Mouse (Mus musculus): ENCODE measurements at regions not wholly inside any gene's neighbourhood (a gene's known extent, or its start where the extent isn't known, plus 50 kb on each side); places are given as distances from the start of the nearest gene placed in this dataset.
"Not testable (repeated sequence)": the region's sequence is repeated elsewhere in the genome, so short reads cannot be mapped to it uniquely, and the experiment has no call there.

- not testable (repeated sequence) for DNase-seq (ENCODE audit: low read depth, low spot score)
These were observed 77.9 kb downstream of the Tcp10c start for GRCm38 (mm10) chr17:13432256-13432655.

- not testable (repeated sequence) for DNase-seq (ENCODE audit: low read depth, low spot score)
These were observed 79.8 kb downstream of the Tcp10c start for GRCm38 (mm10) chr17:13434146-13434545.

DNA sequence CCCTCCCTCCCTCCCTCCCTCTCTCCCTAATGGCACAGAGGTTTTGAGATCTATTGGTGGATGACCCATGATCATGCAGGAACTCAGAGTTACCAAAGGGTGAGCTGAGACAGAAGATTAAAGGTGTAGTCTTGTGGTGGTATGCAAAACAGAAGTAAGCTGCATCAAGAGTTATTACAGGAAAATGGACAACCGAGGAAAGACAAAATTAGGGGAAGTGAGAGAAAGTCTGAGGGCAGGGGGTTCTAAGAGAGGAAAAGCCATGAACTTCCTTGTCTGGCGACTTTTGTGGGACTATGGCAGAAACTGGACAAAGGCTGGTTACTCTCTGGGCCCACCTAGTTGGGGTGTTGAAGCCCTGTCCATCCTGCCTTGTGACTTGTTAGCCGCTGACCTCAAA, 84.4 kb downstream of the Tcp10c start:
- not testable (repeated sequence) for DNase-seq (ENCODE audit: low read depth, low spot score)

GRCm38 (mm10) chr17:13440708-13441530, 86.5 kb downstream of the Tcp10c start:
- DNase-seq (ENCODE audit: low read depth, low spot score): not testable (repeated sequence)

DNA sequence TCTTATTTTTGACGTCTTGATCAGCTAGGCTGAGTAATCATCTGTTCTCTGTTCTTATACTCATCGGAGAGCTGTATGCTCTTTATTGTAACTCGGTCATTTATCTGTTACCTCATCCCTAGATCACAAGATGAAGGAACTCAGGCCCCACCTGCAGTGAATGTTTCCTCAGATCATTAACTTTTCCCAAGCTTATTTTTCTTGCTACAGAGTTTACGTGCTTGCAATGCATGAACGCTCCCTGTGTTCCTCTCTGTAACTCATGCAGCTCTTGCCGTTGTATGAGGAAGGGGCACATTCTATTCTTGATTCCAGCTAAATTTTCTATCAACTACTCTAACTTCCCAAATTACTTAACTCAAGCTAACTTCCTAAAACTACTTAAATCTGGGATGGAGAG, 87.9 kb downstream of the Tcp10c start:
- not testable (repeated sequence) for DNase-seq (ENCODE audit: low read depth, low spot score)

GRCm38 (mm10) chr17:13456869-13457600, 102.7 kb downstream of the Tcp10c start:
- DNase-seq (ENCODE audit: low read depth, low spot score): not testable (repeated sequence)

DNA sequence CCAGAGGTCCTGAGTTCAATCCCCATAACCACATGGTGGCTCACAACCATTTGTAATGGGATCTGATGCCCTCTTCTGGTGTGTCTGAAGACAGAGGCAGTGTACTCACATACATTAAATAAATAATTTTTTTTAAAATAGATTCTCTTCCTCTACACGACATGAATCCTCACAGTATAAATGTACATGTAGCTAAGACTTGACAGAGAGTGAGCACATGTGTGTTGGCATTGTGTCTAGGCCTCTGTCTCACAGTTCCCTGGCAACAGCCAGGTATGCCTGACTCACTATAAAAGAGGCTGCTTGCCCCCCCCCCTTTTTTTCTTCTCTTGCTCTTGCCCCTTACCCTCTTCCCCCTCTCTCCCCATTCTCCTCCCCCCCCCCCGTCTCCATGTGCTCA, 103.6 kb downstream of the Tcp10c start:
- not testable (repeated sequence) for DNase-seq (ENCODE audit: low read depth, low spot score)

- not testable (repeated sequence) for DNase-seq (ENCODE audit: low read depth, low spot score)
These were observed 104.4 kb downstream of the Tcp10c start for GRCm38 (mm10) chr17:13458814-13459213.

DNA sequence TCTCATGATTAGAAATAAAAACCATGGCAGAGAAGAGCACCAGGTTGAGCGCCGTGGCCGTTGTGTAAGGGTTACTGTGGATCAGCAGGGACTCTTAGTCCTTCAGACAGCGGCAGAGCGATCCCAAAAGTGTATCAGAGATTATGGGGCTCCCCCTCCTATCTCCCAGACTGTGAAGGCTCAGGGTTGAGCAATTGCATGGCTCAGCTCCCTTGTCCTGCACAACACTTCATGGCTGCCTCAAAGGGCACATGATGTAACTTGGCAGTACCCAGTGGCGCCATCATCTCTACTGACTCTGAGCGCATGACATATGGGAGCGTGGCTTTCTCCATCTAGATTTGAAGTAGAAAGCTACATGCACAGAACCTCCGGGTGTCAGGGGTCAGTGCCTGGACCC, 108.3 kb downstream of the Tcp10c start:
- not testable (repeated sequence) for DNase-seq (ENCODE audit: low read depth, low spot score)

- not testable (repeated sequence) for DNase-seq (ENCODE audit: low read depth, low spot score)
These were observed 111.5 kb downstream of the Tcp10c start for GRCm38 (mm10) chr17:13465822-13466221.

GRCm38 (mm10) chr17:13469867-13470380, 115.6 kb downstream of the Tcp10c start:
- DNase-seq (ENCODE audit: low read depth, low spot score): not testable (repeated sequence)

- DNase-seq (ENCODE audit: low read depth, low spot score): peak; percentile 84
These were observed 118.2 kb downstream of the Tcp10c start for GRCm38 (mm10) chr17:13472460-13473062.

DNA sequence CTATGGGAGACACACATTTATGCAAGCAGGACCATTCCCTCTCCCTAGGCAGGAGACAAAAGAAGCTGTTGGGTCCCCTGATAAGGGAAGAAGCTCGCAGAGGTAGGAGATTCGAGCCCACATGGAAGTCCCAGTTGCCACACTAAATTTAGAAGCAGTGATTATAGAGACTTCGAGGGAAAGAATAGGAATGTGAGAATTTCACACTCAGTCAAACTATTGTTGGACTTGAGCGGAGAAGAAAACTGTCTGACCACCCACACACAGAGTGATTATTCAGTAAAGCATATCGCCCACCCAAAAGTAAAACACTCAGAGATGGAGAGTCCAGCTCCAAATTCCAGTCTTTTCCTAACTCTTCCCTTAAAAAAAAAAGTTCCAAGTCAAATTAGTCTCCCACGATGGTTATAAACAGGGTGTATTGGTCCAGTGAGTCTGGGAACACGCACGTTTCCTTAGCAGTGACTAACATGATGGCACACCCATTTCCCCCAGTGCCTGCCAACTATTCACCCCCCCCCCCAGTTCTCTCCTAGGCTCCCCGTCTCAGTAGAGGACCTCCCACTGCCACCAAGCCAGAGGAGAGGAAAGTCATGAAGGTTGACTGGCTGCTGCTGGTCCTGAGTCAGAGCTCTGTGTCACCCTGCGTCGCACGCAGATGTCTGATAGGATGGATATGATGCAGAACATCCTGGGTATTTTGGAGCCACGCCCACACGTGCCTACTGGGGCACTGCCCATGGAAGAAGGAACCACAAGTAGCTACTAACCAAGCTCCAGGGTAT, 120.1 kb downstream of the Tcp10c start:
- no peak for DNase-seq (ENCODE audit: low read depth, low spot score)

DNA sequence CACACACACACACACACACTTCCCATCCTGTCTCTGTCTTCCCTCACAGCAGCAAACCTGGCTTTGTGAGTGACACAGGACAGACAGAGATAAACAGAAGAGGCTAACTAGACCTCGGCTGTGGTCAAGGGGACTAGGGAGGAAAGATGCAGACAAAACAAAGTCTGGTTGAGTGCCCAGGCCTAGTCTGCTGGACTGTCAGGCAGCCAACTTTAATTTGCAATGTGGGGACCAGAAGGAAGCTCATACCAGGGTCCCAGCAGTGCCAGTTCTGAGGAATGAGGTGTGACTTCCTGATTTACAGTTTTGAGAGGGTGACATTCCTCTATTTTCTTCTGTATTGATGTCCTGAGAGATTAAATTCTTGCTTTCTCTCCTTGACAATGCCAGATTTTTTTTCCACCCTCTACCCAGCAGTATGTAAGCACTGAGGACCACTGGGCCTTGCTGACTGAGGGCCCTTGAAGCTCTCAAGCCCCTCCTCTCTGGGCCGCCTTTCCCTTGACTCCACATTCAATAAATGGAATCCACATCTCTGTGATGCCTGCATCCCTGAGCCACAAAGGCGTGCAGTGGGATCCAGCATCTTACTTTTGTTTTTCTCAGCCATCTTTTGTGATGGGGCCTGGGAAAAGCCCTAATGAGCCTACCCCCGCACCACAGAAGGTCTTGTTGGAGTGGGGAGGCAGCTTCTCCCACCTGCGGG, 124.6 kb downstream of the Tcp10c start:
- DNase-seq (ENCODE audit: low read depth, low spot score): peak; percentile 21

GRCm38 (mm10) chr17:13479572-13480063, 125.2 kb downstream of the Tcp10c start:
- no peak for DNase-seq (ENCODE audit: low read depth, low spot score)

GRCm38 (mm10) chr17:13481445-13482085, 127.2 kb downstream of the Tcp10c start:
- no peak for DNase-seq (ENCODE audit: low read depth, low spot score)

DNA sequence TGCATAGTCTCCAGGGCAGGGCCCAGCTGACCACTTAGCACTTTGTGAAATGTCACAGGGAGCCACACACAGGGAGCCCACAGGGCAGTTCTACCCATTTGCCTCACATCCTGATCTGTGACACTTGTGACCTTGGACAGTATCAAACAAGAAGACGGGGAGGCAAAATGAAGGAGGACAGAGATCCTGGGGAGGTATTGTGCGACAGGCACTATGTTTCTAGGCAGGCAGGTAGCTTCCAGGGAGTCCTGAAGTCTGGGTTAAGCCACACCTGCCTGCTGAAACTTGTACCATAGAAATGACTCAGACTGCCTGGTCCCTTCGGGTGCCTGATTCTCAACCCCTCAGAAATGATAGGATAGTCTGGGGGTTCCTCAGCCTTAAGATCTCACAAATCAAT, 127.8 kb downstream of the Tcp10c start:
- no peak for DNase-seq (ENCODE audit: low read depth, low spot score)

- peak; percentile 32 for DNase-seq (ENCODE audit: low read depth, low spot score)
These were observed 133.2 kb downstream of the Tcp10c start for GRCm38 (mm10) chr17:13487291-13488215.
